Mouse (Mus musculus): ENCODE data around the gene Bcat2. TPM values are rescaled to one million over a fixed set of nuclear protein-coding genes. Genes with fewer than 3 reads are reported as not detected.
A peak's percentile ranks its signal among the peaks of the same experiment; 100 is the strongest.
"Not testable (repeated sequence)": the region's sequence is repeated elsewhere in the genome, so short reads cannot be mapped to it uniquely, and the experiment has no call there.

Bcat2 gene
- polyA plus RNA-seq, 1 experiment from 2014 or later, result 84.7 TPM

- peak within 1 kb of the TSS; percentile 80 for H3K4me2 ChIP-seq
- peak within 1 kb of the TSS; percentile 87 for H3K4me3 ChIP-seq (ENCODE audit: low read depth, low read length)
- peaks cover 9% of the 10 kb centered on the region; the same call in 1 of the 2 replicates for H3K36me3 ChIP-seq (ENCODE audit: control insufficient read depth, insufficient read depth, low read length)
- peaks cover 40% of the 10 kb centered on the region for H3K4me1 ChIP-seq (replicated peaks; ENCODE audit: control insufficient read depth, insufficient read depth, low read length)
- DNase-seq (ENCODE audit: low spot score) (peak; percentile 96), ATAC-seq (replicated peaks; ENCODE audit: low FRiP score) (peak; percentile 74)
- peak within 1 kb of the TSS; percentile 99 for H3K27ac ChIP-seq (ENCODE audit: low read depth, low read length)
- peak within 1 kb of the TSS; percentile 97 for H3K9ac ChIP-seq (ENCODE audit: low read depth, low read length)
- H3K27me3 ChIP-seq (replicated peaks; ENCODE audit: control insufficient read depth, insufficient read depth, low read length), result no peaks in the 10 kb centered on the region
- no peaks in the 10 kb centered on the region for H3K9me3 ChIP-seq (ENCODE audit: control insufficient read depth, low read length)
- under 1% methylated on average over 54 of the region's 54 CpGs for WGBS
Observed at GRCm38 (mm10) chr7:45525809-45526473, 44.0 kb upstream of the Bcat2 start, which contains the start of the genes Ppp1r15a and Plekha4. Gene Ppp1r15a (minus strand): TSS chr7:45526268. Gene Plekha4 (plus strand): TSS chr7:45526330.

DNA sequence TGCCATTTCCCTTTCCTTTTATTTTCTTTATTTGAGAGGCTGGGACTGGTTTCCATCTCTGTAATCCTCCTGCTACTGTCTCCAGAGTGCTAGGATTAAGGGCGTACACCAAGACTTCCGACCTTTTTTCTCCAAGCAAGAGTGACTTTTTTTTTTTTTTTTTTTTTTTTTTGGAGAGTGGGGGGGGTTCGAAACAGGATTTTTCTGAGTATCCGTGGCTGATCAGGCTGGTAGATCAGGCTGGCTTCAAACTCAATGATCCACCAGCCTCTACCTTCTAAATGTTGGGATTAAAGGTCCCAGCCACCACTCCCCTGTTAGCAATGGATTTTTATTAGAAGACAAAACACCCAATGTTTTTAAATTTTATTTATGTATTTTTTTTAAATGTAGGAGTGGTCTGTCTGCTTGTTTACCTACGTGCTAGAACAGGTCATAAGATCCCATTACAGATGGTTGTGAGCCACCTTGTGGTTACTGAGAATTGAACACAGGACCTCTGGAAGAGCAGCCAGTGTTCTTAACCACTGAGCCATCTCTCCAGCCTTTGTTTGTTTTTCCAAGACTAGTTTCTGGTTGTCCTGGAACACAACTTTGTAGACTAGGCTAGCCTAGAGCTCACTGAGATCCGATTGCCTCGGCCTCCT lies 43.4 kb upstream of the Bcat2 start:
- Histone ChIP-seq H3K4me2 (peak overlapping the region; percentile 80), H3K4me3 (ENCODE audit: low read depth, low read length) (peak overlapping the region; percentile 87), H3K27ac (ENCODE audit: low read depth, low read length) (peak overlapping the region; percentile 99), H3K27me3 (replicated peaks; ENCODE audit: control insufficient read depth, insufficient read depth, low read length) (no peaks in the 10 kb centered on the region), H3K9ac (ENCODE audit: low read depth, low read length) (peak overlapping the region; percentile 97), H3K9me3 (ENCODE audit: control insufficient read depth, low read length) (no peaks in the 10 kb centered on the region), H3K36me3 (ENCODE audit: control insufficient read depth, insufficient read depth, low read length) (peaks cover 9% of the 10 kb centered on the region; the same call in 1 of the 2 replicates), H3K4me1 (replicated peaks; ENCODE audit: control insufficient read depth, insufficient read depth, low read length) (peaks cover 36% of the 10 kb centered on the region)
- no peak for ATAC-seq (replicated peaks; ENCODE audit: low FRiP score)
- WGBS, result 16% methylated on average over 7 of the region's 7 CpGs
- peak; percentile 35 for DNase-seq (ENCODE audit: low spot score)

DNA sequence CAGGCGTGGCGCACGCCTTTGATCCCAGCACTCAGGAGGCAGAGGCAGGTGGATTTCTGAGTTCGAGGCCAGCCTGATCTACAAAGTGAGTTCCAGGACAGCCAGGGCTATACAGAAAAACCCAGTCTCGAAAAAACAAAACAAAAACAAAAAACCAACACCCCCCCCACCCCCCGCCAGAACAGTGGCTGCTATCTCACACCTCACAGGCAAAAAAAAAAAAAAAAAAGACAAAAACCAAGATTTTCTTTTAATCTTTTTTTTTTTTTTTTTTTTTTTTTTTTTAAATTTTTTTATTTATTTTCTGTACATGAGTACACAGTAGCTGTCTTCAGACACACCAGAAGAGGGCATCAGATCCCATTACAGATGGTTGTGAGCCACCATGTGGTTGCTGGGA lies 42.8 kb upstream of the Bcat2 start:
- H3K9ac ChIP-seq (ENCODE audit: low read depth, low read length); ATAC-seq (replicated peaks; ENCODE audit: low FRiP score); H3K9me3 ChIP-seq (ENCODE audit: control insufficient read depth, low read length); H3K36me3 ChIP-seq (ENCODE audit: control insufficient read depth, insufficient read depth, low read length); H3K27me3 ChIP-seq (replicated peaks; ENCODE audit: control insufficient read depth, insufficient read depth, low read length); DNase-seq (ENCODE audit: low spot score): not testable (repeated sequence)
- peak overlapping the region; percentile 80 for H3K4me2 ChIP-seq
- H3K27ac ChIP-seq (ENCODE audit: low read depth, low read length), result 0 out of 2 replicates have a peak overlapping the region, but pooled peaks have one; percentile 17
- peaks cover 34% of the 10 kb centered on the region for H3K4me1 ChIP-seq (replicated peaks; ENCODE audit: control insufficient read depth, insufficient read depth, low read length)
- H3K4me3 ChIP-seq (ENCODE audit: low read depth, low read length), result peak overlapping the region; percentile 87; the same call in 1 of the 2 replicates
- 71% methylated on average over 6 of the region's 6 CpGs for WGBS

DNA sequence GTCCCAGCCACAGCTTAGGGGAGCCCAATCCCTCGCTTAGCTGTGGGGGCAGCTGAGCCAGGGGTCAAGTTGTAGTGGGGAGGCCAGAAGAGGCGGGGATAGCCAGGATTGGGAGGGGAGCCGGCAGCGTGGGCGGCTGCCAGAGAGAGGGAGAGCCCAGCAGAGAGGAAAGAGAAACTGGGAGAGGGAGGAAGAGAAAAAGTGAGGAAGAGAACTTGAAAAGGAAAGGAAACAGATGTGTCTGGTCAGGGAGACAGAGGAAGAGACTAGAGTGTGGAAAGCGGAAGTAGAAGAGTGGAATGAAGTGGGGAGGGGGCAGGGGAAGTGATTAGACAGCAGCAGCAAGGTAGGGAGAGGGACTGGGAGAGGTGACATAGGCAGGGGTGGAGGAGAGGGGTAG lies 40.5 kb upstream of the Bcat2 start:
- no peak for DNase-seq (ENCODE audit: low spot score)
- Histone ChIP-seq H3K9ac (ENCODE audit: low read depth, low read length) (no peak overlapping the region), H3K4me3 (ENCODE audit: low read depth, low read length) (no peak overlapping the region), H3K9me3 (ENCODE audit: control insufficient read depth, low read length) (no peaks in the 10 kb centered on the region), H3K36me3 (ENCODE audit: control insufficient read depth, insufficient read depth, low read length) (peaks cover under 1% of the 10 kb centered on the region; the same call in 1 of the 2 replicates), H3K27me3 (replicated peaks; ENCODE audit: control insufficient read depth, insufficient read depth, low read length) (no peaks in the 10 kb centered on the region), H3K4me1 (replicated peaks; ENCODE audit: control insufficient read depth, insufficient read depth, low read length) (peaks cover 17% of the 10 kb centered on the region), H3K27ac (ENCODE audit: low read depth, low read length) (no peak overlapping the region), H3K4me2 (peak overlapping the region; percentile 31; the same call in 1 of the 2 replicates)
- ATAC-seq (replicated peaks; ENCODE audit: low FRiP score), result no peak
- 16% methylated on average over 6 of the region's 6 CpGs for WGBS

- WGBS, result 71% methylated on average over 2 of the region's 2 CpGs
- Histone ChIP-seq H3K4me2 (no peak overlapping the region), H3K4me3 (ENCODE audit: low read depth, low read length) (no peak overlapping the region), H3K27me3 (replicated peaks; ENCODE audit: control insufficient read depth, insufficient read depth, low read length) (no peaks in the 10 kb centered on the region), H3K9me3 (ENCODE audit: control insufficient read depth, low read length) (no peaks in the 10 kb centered on the region), H3K36me3 (ENCODE audit: control insufficient read depth, insufficient read depth, low read length) (no peaks in the 10 kb centered on the region), H3K9ac (ENCODE audit: low read depth, low read length) (no peak overlapping the region), H3K27ac (ENCODE audit: low read depth, low read length) (no peak overlapping the region), H3K4me1 (replicated peaks; ENCODE audit: control insufficient read depth, insufficient read depth, low read length) (peaks cover 9% of the 10 kb centered on the region)
- DNase-seq (ENCODE audit: low spot score) (no peak), ATAC-seq (replicated peaks; ENCODE audit: low FRiP score) (no peak)
Observed at GRCm38 (mm10) chr7:45530643-45531042, 39.3 kb upstream of the Bcat2 start.

DNA sequence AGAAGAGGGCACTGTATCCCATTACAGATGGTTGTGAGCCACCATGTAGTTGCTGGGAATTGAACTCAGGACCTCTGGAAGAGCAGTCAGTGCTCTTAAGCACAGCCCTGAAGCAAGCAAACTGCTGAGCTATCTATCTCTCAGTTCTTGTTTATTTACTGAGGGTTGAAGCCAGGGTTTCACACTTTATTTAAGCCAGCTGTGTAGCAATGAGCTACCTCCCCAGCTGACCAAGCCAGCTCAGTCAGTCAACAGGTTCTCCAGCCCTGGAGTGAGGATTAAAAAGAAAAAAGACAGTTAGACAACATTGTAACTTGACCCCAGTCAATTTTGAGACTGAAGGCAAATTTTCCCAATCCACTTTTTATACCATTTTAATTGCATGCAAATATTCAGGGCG lies 34.3 kb upstream of the Bcat2 start:
- no peak overlapping the region for H3K4me2 ChIP-seq
- H3K4me3 ChIP-seq (ENCODE audit: low read depth, low read length), result no peak overlapping the region
- no peak overlapping the region for H3K9ac ChIP-seq (ENCODE audit: low read depth, low read length)
- H3K4me1 ChIP-seq (replicated peaks; ENCODE audit: control insufficient read depth, insufficient read depth, low read length), result no peaks in the 10 kb centered on the region
- H3K27ac ChIP-seq (ENCODE audit: low read depth, low read length), result no peak overlapping the region
- H3K27me3 ChIP-seq (replicated peaks; ENCODE audit: control insufficient read depth, insufficient read depth, low read length), result no peaks in the 10 kb centered on the region
- WGBS, result 71% methylated on average over 1 of the region's 1 CpGs
- no peak for DNase-seq (ENCODE audit: low spot score)
- H3K36me3 ChIP-seq (ENCODE audit: control insufficient read depth, insufficient read depth, low read length), result no peaks in the 10 kb centered on the region
- no peaks in the 10 kb centered on the region for H3K9me3 ChIP-seq (ENCODE audit: control insufficient read depth, low read length)
- no peak for ATAC-seq (replicated peaks; ENCODE audit: low FRiP score)

DNA sequence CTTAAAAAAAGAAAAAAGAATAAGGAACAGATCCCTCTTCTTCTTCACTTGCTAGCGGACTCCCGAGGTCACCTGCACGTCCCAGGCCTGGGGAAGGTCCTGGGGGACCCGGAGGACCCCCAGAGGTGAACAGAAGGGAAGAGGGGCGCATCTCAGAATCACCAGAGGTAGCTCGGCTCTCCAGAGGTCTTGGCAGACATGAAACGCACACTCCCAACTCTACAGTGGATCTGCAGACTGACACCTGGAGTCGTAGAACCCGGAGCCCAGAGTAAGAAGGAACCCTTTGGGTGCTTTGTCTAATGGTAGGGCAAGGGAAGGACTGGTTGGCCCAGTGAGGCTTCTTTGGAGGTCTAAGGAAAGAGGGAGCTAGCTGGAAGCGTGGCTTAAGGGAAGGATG lies 32.4 kb upstream of the Bcat2 start:
- Histone ChIP-seq H3K4me3 (ENCODE audit: low read depth, low read length) (peak overlapping the region; percentile 51; the same call in 1 of the 2 replicates), H3K27me3 (replicated peaks; ENCODE audit: control insufficient read depth, insufficient read depth, low read length) (no peaks in the 10 kb centered on the region), H3K36me3 (ENCODE audit: control insufficient read depth, insufficient read depth, low read length) (no peaks in the 10 kb centered on the region), H3K9ac (ENCODE audit: low read depth, low read length) (peak overlapping the region; percentile 58), H3K27ac (ENCODE audit: low read depth, low read length) (no peak overlapping the region), H3K4me2 (peak overlapping the region; percentile 73), H3K9me3 (ENCODE audit: control insufficient read depth, low read length) (no peaks in the 10 kb centered on the region), H3K4me1 (replicated peaks; ENCODE audit: control insufficient read depth, insufficient read depth, low read length) (no peaks in the 10 kb centered on the region)
- WGBS, result 81% methylated on average over 10 of the region's 10 CpGs
- DNase-seq (ENCODE audit: low spot score), result no peak
- ATAC-seq (replicated peaks; ENCODE audit: low FRiP score), result no peak

DNA sequence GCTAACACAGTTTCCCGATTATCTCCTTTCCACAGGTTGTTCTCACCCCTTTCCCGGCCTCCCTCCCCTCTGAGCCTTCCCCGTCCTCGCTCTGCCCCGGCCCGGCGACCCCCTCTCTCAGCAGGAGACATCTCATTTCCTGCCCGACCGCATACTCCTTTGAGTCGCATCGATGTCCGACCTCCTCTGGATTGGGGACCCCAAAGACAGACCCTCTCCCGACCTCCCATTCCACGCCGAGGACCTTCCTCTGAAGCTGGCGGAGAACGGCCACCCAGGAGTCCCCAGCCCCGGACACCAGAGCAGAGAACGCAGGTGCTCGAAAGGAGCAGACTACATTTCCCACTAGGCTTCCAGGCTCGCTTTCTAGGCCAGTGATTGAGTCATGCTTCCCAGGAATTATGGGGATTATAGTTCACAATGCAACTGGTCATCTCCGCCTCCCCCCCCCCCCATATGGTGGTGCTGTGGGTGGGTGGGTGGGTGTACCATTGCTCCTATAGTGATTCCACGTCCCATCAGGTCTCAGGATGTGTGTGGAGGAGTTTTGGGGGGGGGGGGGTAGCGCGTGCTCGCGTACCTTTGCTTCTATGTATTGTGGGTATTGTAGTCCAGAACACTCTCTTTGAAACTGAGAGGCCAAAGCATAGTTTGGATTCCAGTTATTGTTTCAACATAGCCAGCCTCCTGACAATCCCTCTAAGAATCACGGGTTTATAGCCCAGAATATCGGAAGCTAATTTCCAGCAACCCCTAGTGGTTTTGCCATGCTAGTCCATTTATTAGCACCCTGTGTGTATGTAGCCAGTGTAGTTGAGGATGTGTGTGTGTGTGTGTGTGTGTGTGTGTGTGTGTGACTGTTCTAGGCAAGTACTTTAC lies 31.6 kb upstream of the Bcat2 start:
- H3K9me3 ChIP-seq (ENCODE audit: control insufficient read depth, low read length), result no peaks in the 10 kb centered on the region
- 9% methylated on average over 29 of the region's 29 CpGs for WGBS
- H3K4me2 ChIP-seq, result peak overlapping the region; percentile 73
- no peaks in the 10 kb centered on the region for H3K27me3 ChIP-seq (replicated peaks; ENCODE audit: control insufficient read depth, insufficient read depth, low read length)
- H3K4me3 ChIP-seq (ENCODE audit: low read depth, low read length), result peak overlapping the region; percentile 51
- no peaks in the 10 kb centered on the region for H3K36me3 ChIP-seq (ENCODE audit: control insufficient read depth, insufficient read depth, low read length)
- H3K9ac ChIP-seq (ENCODE audit: low read depth, low read length), result peak overlapping the region; percentile 58
- H3K27ac ChIP-seq (ENCODE audit: low read depth, low read length), result no peak overlapping the region
- ATAC-seq (replicated peaks; ENCODE audit: low FRiP score) (peak; percentile 32; the same call in 1 of the 2 replicates), DNase-seq (ENCODE audit: low spot score) (peak; percentile 62)
- H3K4me1 ChIP-seq (replicated peaks; ENCODE audit: control insufficient read depth, insufficient read depth, low read length), result no peaks in the 10 kb centered on the region

All from liver, embryonic 11.5 days (tissue).